Mouse (Mus musculus) embryonic facial prominence, embryonic 14.5 days (tissue): ENCODE results near the gene Supt16. TPM values are rescaled to one million over a fixed set of nuclear protein-coding genes. Genes with fewer than 3 reads are reported as not detected.

Source experiments
- ATAC-seq: fragments of 200-750 bp; cut with Nextera tagmentation; 2 replicates; pipeline ENCODE4 v1.8.0; 2017; ENCODE audit warnings: low read depth, moderate number of reproducible peaks, moderate TSS enrichment
- DNase-seq: peaks from one replicate; pipeline ENCODE4 v3.0.0-alpha.2; 2015; ENCODE audit warnings: low spot score
- H3K27ac ChIP-seq: fragments of 300-500 bp; sonication (generic); replicated peaks from 2 replicates; pipeline ENCODE4 v1.5.1; 2014; ENCODE audit warnings: low read depth, mild to moderate bottlenecking, low read length, moderate library complexity
- H3K27me3 ChIP-seq: fragments of 300-500 bp; sonication (generic); replicated peaks from 2 replicates; pipeline ENCODE4 v1.6.1; 2014; ENCODE audit warnings: low read length; ENCODE audit not compliant: control insufficient read depth, insufficient read depth
- H3K36me3 ChIP-seq: fragments of 300-500 bp; sonication (generic); 2 replicates; pipeline ENCODE4 v1.6.1; 2014; ENCODE audit warnings: low read length, mixed read lengths; ENCODE audit not compliant: control insufficient read depth, insufficient read depth
- H3K4me1 ChIP-seq: fragments of 300-500 bp; sonication (generic); 2 replicates; pipeline ENCODE4 v1.6.1; 2014; ENCODE audit warnings: antibody characterized with exemption, low read length; ENCODE audit not compliant: control insufficient read depth, insufficient read depth
- H3K4me2 ChIP-seq: fragments of 300-500 bp; sonication (generic); 2 replicates; pipeline ENCODE4 v1.6.1; 2014; ENCODE audit warnings: low read depth, mild to moderate bottlenecking, low read length, moderate library complexity, mixed read lengths
- H3K4me3 ChIP-seq: fragments of 300-500 bp; sonication (generic); 2 replicates; pipeline ENCODE4 v1.5.1; 2014; ENCODE audit warnings: low read depth, mild to moderate bottlenecking, low read length
- H3K9ac ChIP-seq: fragments of 300-500 bp; sonication (generic); 2 replicates; pipeline ENCODE4 v1.6.1; 2014; ENCODE audit warnings: low read depth, mild to moderate bottlenecking, low read length, moderate library complexity, mixed read lengths
- H3K9me3 ChIP-seq: fragments of 300-500 bp; sonication (generic); 2 replicates; pipeline ENCODE4 v1.6.1; 2016; ENCODE audit warnings: low read length; ENCODE audit not compliant: control insufficient read depth
- WGBS: fragments of 180-500 bp; shearing (Covaris S2); extraction: QIAGEN DNeasy Blood & Tissue Kit; methylation state at CpG from one replicate; pipeline ENCODE4 v1.1.7; 2014; 5-methylcytosine and 5-hydroxymethylcytosine counted together
- polyA plus RNA-seq: library from polyadenylated mRNA; unstranded; fragments of >200 nt; fragmentation: Nextera tagmentation; extraction: Ambion mirVana; gene quantifications from 2 replicates; pipeline ENCODE4 v1.2.1, GENCODE M21; 2014

The Supt16 gene
- polyA plus RNA-seq, 1 experiment from 2014 or later = 48.7 TPM

DNA sequence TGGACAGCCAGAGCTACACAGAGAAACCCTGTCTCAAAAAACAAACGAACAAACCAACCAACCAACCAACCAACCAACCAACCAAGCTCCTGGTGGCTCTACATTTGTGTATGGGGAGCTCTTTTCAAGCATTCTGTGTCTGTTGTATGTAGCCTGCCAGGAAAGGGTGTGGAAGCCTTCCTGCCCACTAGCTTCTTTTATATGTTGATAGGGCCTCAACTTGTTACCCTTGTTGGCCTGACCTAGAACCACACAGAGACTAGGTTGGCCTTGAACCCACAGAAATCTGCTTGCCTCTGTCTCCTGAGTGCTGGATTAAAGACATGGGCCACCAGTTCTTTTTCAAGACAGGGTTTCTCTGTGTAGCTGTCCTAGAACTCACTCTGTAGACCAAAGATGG, 83.1 kb downstream of the Supt16 start:
- no peak for ATAC-seq
- no peak overlapping the region for H3K4me2 ChIP-seq

More for the DNA sequence above, 83.1 kb downstream of the Supt16 start:
- no peak overlapping the region for H3K27ac ChIP-seq
- H3K27me3 ChIP-seq = no peaks in the 10 kb centered on the region
- DNase-seq = no peak
- H3K9ac ChIP-seq = no peak overlapping the region
- no peaks in the 10 kb centered on the region for H3K36me3 ChIP-seq
- H3K4me3 ChIP-seq = no peak overlapping the region
- no peaks in the 10 kb centered on the region for H3K4me1 ChIP-seq
- no peaks in the 10 kb centered on the region for H3K9me3 ChIP-seq
- 80% methylated on average over 1 of the region's 1 CpGs for WGBS

Other genes starting within 250 kb of the Supt16 start
- 113 and 128 TPM in 2 replicates for gene Arhgef40, start 212.7 kb downstream of the Supt16 start, polyA plus RNA-seq
- 0.64 and 0.82 TPM in 2 replicates for gene Tmem253, start 181.8 kb downstream of the Supt16 start, polyA plus RNA-seq
- gene Zfp219, start 176.7 kb downstream of the Supt16 start, polyA plus RNA-seq = 21.4 and 25.2 TPM in 2 replicates
- not detected in 2 replicates for gene Olfr221, start 155.0 kb downstream of the Supt16 start, polyA plus RNA-seq
- 498 and 515 TPM in 2 replicates for gene Hnrnpc, start 93.4 kb downstream of the Supt16 start, polyA plus RNA-seq
- 46.7 and 47.0 TPM in 2 replicates for gene Rpgrip1, start 86.7 kb downstream of the Supt16 start, polyA plus RNA-seq
- 35.5 and 42.9 TPM in 2 replicates for gene Chd8, start 60.4 kb upstream of the Supt16 start, polyA plus RNA-seq
- gene Tox4, start 81.7 kb upstream of the Supt16 start, polyA plus RNA-seq = 36.9 and 38.5 TPM in 2 replicates
- 17.3 and 19.9 TPM in 2 replicates for gene Rab2b, start 82.1 kb upstream of the Supt16 start, polyA plus RNA-seq
- 27.0 and 36.8 TPM in 2 replicates for gene Mettl3, start 107.7 kb upstream of the Supt16 start, polyA plus RNA-seq
- gene Sall2, start 131.3 kb upstream of the Supt16 start, polyA plus RNA-seq = 18.1 and 19.4 TPM in 2 replicates
- gene Olfr1513, start 159.0 kb upstream of the Supt16 start, polyA plus RNA-seq = 0.14 and 0.18 TPM in 2 replicates
- 0.10 TPM in 1 of 2 replicates, not detected in the other for gene Olfr1512, start 181.8 kb upstream of the Supt16 start, polyA plus RNA-seq
- not detected in 2 replicates for gene Olfr1511, start 200.0 kb upstream of the Supt16 start, polyA plus RNA-seq
- not detected in 2 replicates for gene Olfr1510, start 217.0 kb upstream of the Supt16 start, polyA plus RNA-seq
- not detected in 2 replicates for gene Olfr1509, start 245.6 kb upstream of the Supt16 start, polyA plus RNA-seq